Mouse (Mus musculus) embryonic facial prominence, embryonic 13.5 days (tissue): ENCODE data around the gene Ube2c. TPM values are rescaled to one million over a fixed set of nuclear protein-coding genes. Genes with fewer than 3 reads are reported as not detected.

Experiments used
- ATAC-seq: fragments of 200-750 bp; cut with Nextera tagmentation; 2 replicates; pipeline ENCODE4 v1.8.0; 2017; ENCODE audit warnings: low read depth; ENCODE audit not compliant: insufficient number of reproducible peaks, insufficient read depth, low FRiP score, low TSS enrichment
- H3K27ac ChIP-seq: fragments of 300-500 bp; sonication (generic); 2 replicates; pipeline ENCODE4 v1.5.1; 2015; ENCODE audit warnings: moderate library complexity, mild to moderate bottlenecking, inconsistent platforms
- H3K27me3 ChIP-seq: fragments of 300-500 bp; sonication (generic); 2 replicates; pipeline ENCODE4 v1.6.1; 2015; ENCODE audit warnings: mild to moderate bottlenecking, inconsistent platforms
- H3K36me3 ChIP-seq: fragments of 300-500 bp; sonication (generic); 2 replicates; pipeline ENCODE4 v1.6.1; 2015; ENCODE audit warnings: mild to moderate bottlenecking, inconsistent platforms
- H3K4me1 ChIP-seq: fragments of 300-500 bp; sonication (generic); 2 replicates; pipeline ENCODE4 v1.6.1; 2015; ENCODE audit warnings: inconsistent platforms
- H3K4me2 ChIP-seq: fragments of 300-500 bp; sonication (generic); 2 replicates; pipeline ENCODE4 v1.6.1; 2015; ENCODE audit warnings: moderate library complexity, mild to moderate bottlenecking, inconsistent platforms
- H3K4me3 ChIP-seq: fragments of 300-500 bp; sonication (generic); 2 replicates; pipeline ENCODE4 v1.5.1; 2015; ENCODE audit warnings: mild to moderate bottlenecking, inconsistent platforms
- H3K9ac ChIP-seq: fragments of 300-500 bp; sonication (generic); 2 replicates; pipeline ENCODE4 v1.6.1; 2015; ENCODE audit warnings: mild to moderate bottlenecking, inconsistent platforms
- H3K9me3 ChIP-seq: fragments of 300-500 bp; sonication (generic); 2 replicates; pipeline ENCODE4 v1.6.1; 2016; ENCODE audit warnings: inconsistent platforms
- WGBS: fragments of 180-500 bp; shearing (Covaris S2); methylation state at CpG from one replicate; pipeline ENCODE4 v1.1.7; 2015; ENCODE audit warnings: mixed read lengths; 5-methylcytosine and 5-hydroxymethylcytosine counted together
- polyA plus RNA-seq: library from polyadenylated mRNA; unstranded; fragments of >200 nt; fragmentation: Nextera tagmentation; extraction: Ambion mirVana; gene quantifications from 2 replicates; pipeline ENCODE4 v1.2.1, GENCODE M21; 2015

Gene Ube2c
- polyA plus RNA-seq = 410 and 448 TPM in 2 replicates

DNA sequence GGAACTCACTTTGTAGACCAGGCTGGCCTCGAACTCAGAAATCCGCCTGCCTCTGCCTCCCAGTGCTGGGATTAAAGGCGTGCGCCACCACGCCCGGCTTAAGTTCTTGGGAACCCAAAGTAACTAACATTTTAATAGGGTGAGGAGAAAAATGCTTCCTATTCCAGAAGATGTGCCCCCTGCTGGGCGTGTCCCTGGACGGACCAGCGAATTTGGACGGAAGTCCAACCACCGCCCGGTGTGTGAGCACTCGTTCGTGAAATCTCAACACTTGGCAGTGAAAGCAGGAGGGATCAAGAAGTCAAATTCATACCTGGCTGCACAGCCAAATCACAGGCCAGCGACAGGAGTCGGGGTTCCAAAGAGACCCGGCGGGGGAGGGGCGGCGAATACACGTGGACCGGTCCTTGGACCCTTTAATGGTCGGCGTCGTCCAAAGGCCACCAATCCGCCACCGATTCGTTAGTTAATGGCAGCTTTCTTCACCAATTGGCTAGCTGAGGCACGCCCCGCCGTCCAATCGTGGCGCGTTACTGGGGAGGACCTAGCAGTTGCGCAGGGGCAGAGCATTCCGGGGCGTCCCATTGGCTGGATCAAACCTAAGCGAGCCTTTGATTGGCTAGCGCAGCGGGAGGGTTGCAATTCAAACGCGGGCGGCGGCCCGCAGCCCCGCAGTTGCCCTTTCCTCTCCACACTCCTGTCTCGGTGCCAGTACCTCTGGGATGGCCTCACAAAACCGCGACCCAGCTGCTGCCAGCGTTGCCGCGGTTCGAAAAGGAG, at the start of gene Ube2c:
Ube2c (plus strand) TSS at position 641 of the 780 bp plus-strand sequence.
- peaks cover 54% of the 10 kb centered on the region for H3K36me3 ChIP-seq
- H3K4me3 ChIP-seq = peak within 1 kb of the TSS; percentile 93
- peak within 1 kb of the TSS; percentile 80 for H3K27ac ChIP-seq
- H3K4me2 ChIP-seq = peak within 1 kb of the TSS; percentile 93
- H3K27me3 ChIP-seq = no peaks in the 10 kb centered on the region
- WGBS = 2% methylated on average over 53 of the region's 53 CpGs
- H3K9me3 ChIP-seq = no peaks in the 10 kb centered on the region
- H3K9ac ChIP-seq = peak within 1 kb of the TSS; percentile 87
- peaks cover 24% of the 10 kb centered on the region for H3K4me1 ChIP-seq
- peak; percentile 98 for ATAC-seq

DNA sequence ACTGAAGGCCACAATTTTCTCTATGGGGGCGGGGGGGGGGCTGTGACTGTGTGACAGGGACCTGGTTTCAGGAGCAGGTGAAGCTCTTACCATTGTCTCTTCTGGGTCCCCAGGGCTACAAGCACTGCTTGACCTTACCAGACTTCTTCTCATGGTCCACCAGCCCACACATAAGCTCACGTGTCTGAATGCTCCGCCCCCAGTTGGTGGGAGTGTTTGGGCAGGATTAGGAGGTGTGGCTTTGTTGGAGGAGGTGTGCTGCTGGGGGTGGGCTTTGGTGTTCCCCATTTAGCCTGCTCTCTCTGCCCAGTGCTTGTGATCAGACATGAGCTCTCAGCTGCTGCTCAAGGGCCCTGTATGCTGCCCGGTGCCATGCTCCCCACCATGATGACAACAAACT, 46.4 kb upstream of the Ube2c start:
- Histone ChIP-seq H3K4me1 (no peaks in the 10 kb centered on the region), H3K27me3 (peaks cover 5% of the 10 kb centered on the region; the same call in 1 of the 2 replicates), H3K9me3 (no peaks in the 10 kb centered on the region), H3K9ac (no peak overlapping the region), H3K27ac (no peak overlapping the region), H3K36me3 (no peaks in the 10 kb centered on the region), H3K4me2 (no peak overlapping the region), H3K4me3 (no peak overlapping the region)
- ATAC-seq = no peak
- 68% methylated on average over 4 of the region's 4 CpGs for WGBS

DNA sequence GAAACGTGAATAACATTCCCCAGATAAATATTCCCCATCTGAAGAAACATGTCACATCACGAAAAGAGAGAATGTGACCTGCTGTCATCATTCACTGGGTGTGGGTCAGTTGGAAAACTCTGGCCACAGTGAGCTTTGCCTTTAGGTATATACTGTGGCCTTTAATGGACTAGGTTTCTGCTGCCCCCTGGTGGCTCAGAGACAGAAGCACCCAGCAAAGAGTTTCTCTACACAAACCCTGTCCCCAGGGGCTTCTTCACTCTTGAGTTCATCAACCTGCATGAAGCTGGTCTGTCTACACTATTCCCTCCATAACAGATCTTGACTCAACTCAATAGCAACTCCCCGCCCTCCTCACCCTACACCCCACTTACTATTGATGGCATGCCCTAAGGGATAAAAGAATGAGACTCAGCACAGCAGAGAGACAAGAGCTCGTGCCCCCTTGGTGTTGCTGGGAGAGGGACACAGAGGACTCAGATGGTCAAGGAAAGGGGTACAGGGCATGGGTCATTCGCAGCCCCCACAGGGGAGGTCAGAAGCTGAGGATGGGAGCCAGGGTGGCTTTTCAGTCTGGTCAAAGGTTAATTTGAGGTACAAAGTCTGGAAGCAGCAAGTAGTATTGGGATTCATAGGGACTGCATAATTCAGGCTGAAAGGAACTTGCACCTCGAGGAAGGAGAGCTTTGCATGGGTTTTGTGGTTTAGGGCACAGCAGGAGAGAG, 43.6 kb upstream of the Ube2c start:
- Histone ChIP-seq H3K36me3 (no peaks in the 10 kb centered on the region), H3K27me3 (peaks cover 5% of the 10 kb centered on the region; the same call in 1 of the 2 replicates), H3K4me3 (no peak overlapping the region), H3K4me2 (no peak overlapping the region), H3K9ac (no peak overlapping the region), H3K9me3 (no peaks in the 10 kb centered on the region), H3K4me1 (no peaks in the 10 kb centered on the region), H3K27ac (no peak overlapping the region)
- ATAC-seq = no peak
- WGBS = 18% methylated on average over 6 of the region's 6 CpGs

DNA sequence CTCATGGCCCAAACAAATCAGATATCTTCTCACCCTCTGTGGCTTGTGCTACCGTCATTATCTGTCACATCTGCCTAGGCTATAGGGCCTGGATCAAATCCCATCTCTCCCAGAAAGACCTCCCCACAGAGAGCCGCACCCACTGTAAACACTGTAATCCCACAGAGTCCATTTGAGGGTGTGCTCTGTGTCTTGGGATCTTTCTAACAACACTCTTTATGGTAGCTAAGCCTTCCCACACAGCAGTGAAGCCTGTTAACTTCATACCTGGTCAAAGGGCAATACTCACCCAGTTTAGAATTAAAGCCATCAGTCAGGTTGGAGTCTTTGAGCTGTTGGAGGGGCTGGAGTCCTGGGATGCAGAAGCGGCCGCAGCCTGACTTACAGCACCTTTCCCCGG, 38.0 kb upstream of the Ube2c start:
- H3K9ac ChIP-seq = no peak overlapping the region
- H3K4me1 ChIP-seq = no peaks in the 10 kb centered on the region
- no peaks in the 10 kb centered on the region for H3K36me3 ChIP-seq
- H3K27me3 ChIP-seq = peaks cover 5% of the 10 kb centered on the region; the same call in 1 of the 2 replicates
- H3K4me3 ChIP-seq = no peak overlapping the region
- no peak for ATAC-seq
- no peaks in the 10 kb centered on the region for H3K9me3 ChIP-seq
- H3K4me2 ChIP-seq = no peak overlapping the region
- 71% methylated on average over 5 of the region's 5 CpGs for WGBS
- H3K27ac ChIP-seq = no peak overlapping the region

DNA sequence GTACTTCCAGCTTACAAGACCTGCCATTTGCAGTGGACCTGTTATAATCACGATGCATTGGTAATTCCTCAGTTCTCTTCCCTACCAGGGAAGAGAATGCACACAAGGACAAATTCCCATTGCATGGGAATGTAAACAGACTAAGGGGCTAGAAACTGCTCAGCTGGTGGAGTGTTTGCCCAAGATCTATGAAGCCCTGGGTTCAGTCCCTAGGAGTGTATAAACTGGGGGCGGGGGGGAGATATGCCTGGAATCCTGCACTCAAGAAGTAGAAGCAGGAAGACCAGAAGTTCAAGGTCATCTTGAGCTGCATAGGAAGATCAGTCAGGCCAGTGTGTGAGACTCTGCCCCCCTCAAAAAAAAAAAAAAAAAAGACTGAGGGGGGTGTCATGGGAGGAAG, 36.4 kb upstream of the Ube2c start:
- Histone ChIP-seq H3K36me3 (no peaks in the 10 kb centered on the region), H3K9ac (no peak overlapping the region), H3K4me3 (no peak overlapping the region), H3K27me3 (no peaks in the 10 kb centered on the region), H3K4me2 (no peak overlapping the region), H3K4me1 (no peaks in the 10 kb centered on the region), H3K27ac (no peak overlapping the region), H3K9me3 (no peaks in the 10 kb centered on the region)
- ATAC-seq = no peak
- 94% methylated on average over 2 of the region's 2 CpGs for WGBS

DNA sequence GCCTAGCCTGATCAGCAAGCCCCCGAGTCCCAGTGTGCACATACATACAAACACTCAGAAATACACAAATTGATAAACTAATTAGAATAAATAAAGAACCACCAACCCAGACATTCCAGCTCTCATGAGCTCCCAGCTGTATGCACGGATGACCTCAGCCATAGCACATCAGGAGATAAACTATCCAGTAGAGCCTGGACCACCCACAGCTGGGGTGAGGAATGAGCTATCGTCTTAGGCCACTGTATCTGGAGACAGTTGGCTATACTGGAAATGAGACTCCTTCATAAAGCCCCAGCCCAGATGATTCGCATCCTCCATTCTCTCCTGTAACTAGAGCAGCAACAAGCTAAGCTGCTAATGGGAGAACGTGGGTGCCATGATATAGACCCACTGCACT, 34.9 kb upstream of the Ube2c start:
- H3K9me3 ChIP-seq = no peaks in the 10 kb centered on the region
- H3K27me3 ChIP-seq = no peaks in the 10 kb centered on the region
- no peak overlapping the region for H3K27ac ChIP-seq
- no peaks in the 10 kb centered on the region for H3K36me3 ChIP-seq
- no peak overlapping the region for H3K4me3 ChIP-seq
- H3K4me2 ChIP-seq = no peak overlapping the region
- no peaks in the 10 kb centered on the region for H3K4me1 ChIP-seq
- 79% methylated on average over 5 of the region's 5 CpGs for WGBS
- no peak overlapping the region for H3K9ac ChIP-seq
- no peak for ATAC-seq

DNA sequence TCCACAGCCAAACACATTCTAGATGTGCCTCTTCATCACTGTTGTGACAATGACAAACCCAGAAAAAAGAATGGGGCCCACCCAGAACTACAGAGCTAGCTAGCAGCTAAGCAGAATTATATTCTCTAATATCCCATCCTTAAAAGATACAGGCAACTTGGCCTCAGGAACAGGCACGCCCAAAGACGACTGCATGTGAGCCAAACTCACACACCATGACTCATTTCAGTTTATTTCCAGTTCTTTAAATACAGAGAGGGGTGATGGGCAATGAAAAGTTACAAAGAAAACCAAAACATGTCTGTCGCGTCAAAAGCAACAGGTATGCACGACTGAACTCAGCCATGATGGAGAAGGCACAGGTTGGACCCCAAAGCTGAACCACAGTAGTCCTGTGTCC, 34.3 kb upstream of the Ube2c start:
- Histone ChIP-seq H3K27ac (no peak overlapping the region), H3K36me3 (no peaks in the 10 kb centered on the region)
- 89% methylated on average over 5 of the region's 5 CpGs for WGBS

DNA sequence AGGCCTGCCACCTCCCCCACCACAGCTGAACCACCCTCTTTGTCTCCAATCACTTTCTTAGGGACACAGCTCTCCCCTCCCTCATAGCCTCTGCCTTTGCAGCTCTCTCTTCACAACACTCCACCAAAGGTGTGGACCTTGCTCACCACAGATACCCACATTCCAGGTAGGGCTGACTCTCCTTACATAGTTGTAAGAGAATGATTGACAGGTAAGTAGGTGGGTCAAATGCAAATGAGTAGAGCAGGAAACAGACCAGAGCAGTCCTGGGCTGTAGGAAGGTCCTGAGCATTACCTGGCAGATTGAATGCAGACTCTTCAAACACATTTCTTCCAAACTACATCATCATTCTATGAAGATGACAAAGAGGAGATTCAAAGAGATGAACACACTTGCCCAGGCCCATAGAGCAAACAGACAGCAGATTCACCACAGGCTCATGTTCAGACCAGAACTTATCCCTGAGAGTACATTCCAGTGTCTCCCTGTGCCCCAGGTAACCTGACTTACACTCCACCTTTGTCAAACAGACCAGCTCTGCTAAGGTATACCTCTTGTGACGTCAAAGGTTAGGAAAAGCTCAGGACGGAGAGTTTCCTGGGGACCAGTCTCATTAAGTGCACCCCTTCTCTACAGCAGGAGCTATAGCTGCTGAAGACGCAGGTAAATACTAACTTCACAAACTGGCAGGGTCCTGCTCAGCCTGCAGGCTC, 32.2 kb upstream of the Ube2c start:
- H3K4me3 ChIP-seq = no peak overlapping the region
- WGBS = 57% methylated on average over 3 of the region's 3 CpGs
- H3K27me3 ChIP-seq = no peaks in the 10 kb centered on the region
- H3K9me3 ChIP-seq = no peaks in the 10 kb centered on the region
- H3K36me3 ChIP-seq = no peaks in the 10 kb centered on the region
- no peak overlapping the region for H3K9ac ChIP-seq
- no peak for ATAC-seq
- H3K4me1 ChIP-seq = no peaks in the 10 kb centered on the region
- no peak overlapping the region for H3K4me2 ChIP-seq
- no peak overlapping the region for H3K27ac ChIP-seq

More for the DNA sequence above, 34.3 kb upstream of the Ube2c start:
- Histone ChIP-seq H3K27me3 (no peaks in the 10 kb centered on the region), H3K9me3 (no peaks in the 10 kb centered on the region), H3K4me1 (no peaks in the 10 kb centered on the region), H3K4me2 (no peak overlapping the region), H3K4me3 (no peak overlapping the region), H3K9ac (no peak overlapping the region)
- no peak for ATAC-seq

DNA sequence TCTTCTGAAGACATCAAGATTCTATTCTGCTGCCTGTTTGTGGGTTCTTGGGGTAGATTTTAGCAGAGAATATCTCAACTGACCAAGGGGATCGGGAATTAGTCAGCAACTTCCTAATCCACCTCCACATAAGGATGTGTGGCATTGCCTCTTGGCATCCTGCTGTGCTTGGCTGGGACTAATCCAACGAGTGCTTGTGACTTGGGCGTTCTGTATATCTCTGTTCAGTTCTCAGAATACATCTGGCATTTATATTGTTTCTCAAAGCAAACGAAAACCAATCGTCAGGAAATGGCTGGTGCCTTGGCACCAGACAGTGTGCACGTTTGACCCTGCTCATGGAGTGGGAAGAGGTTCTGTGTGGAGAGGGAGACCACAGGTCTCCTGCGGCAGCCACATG, 29.8 kb upstream of the Ube2c start:
- no peaks in the 10 kb centered on the region for H3K27me3 ChIP-seq
- H3K4me3 ChIP-seq = no peak overlapping the region
- no peak overlapping the region for H3K4me2 ChIP-seq
- no peak for ATAC-seq
- peaks cover under 1% of the 10 kb centered on the region; the same call in 1 of the 2 replicates for H3K4me1 ChIP-seq
- H3K27ac ChIP-seq = no peak overlapping the region
- H3K9ac ChIP-seq = no peak overlapping the region
- 37% methylated on average over 7 of the region's 7 CpGs for WGBS
- no peaks in the 10 kb centered on the region for H3K9me3 ChIP-seq
- H3K36me3 ChIP-seq = no peaks in the 10 kb centered on the region

DNA sequence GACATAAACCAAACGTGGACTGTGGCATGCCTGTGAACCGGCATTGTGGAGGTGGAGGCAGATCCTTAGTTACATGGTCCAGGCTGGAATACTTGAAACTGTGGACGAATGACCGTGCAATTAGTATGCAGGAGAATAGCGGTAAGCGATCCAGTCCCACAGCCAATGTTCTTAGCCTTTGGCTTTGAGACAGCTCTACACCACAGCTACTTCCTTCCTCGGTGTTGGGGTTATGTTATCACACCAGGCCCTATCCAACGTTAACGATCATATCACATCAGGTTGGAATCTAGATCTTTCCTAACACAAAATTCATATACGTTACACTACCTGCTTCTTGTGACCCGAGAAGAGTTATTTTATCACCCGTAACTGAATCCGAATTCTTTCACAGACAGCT, 24.7 kb upstream of the Ube2c start:
- Histone ChIP-seq H3K36me3 (peaks cover 24% of the 10 kb centered on the region), H3K27me3 (no peaks in the 10 kb centered on the region; the same call in 1 of the 2 replicates), H3K4me1 (peaks cover 18% of the 10 kb centered on the region), H3K9ac (peak overlapping the region; percentile 96), H3K27ac (no peak overlapping the region), H3K9me3 (no peaks in the 10 kb centered on the region), H3K4me3 (peak overlapping the region; percentile 91), H3K4me2 (peak overlapping the region; percentile 83)
- WGBS = 71% methylated on average over 13 of the region's 13 CpGs
- ATAC-seq = no peak

DNA sequence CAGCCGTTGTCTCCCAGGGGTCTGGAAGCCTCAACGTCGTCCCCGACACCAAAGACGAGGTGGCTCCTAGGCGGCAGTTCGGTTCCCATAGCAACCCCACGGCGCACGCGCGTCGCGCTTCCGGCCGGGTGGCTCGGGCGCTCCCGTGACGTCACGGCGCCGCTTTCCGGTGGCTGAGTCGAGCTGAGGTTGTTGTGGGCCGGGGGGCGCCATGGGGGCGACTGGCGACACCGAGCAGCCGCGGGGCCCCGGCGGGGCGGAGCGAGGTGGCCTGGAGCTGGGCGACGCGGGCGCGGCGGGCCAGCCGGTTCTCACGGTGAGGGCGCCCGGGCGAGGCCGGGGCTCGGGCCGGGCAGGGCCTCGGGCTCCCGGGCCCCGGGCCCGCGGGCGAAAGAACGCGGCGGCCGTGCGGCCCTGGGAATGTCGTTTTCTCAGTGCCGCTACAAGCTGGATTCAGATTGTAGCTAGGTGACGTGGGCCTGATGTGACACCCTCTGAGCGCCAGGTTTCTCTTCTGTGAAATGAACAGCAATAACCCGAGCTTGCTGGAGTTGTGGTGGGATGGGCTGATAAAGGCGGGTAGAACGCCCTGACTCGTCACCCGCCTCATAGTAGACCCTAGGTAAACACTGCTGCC, 23.7 kb upstream of the Ube2c start, which contains the start of the genes Wfdc3 and Dnttip1:
Wfdc3 (minus strand) TSS at position 89 of the 637 bp plus-strand sequence.
Dnttip1 (plus strand) TSS at position 141 of the 637 bp plus-strand sequence.
- Histone ChIP-seq H3K4me2 (peak within 1 kb of the TSS; percentile 83), H3K27ac (peak within 1 kb of the TSS; percentile 78), H3K27me3 (no peaks in the 10 kb centered on the region; the same call in 1 of the 2 replicates), H3K4me3 (peak within 1 kb of the TSS; percentile 91), H3K4me1 (peaks cover 18% of the 10 kb centered on the region), H3K9me3 (no peaks in the 10 kb centered on the region), H3K36me3 (peaks cover 34% of the 10 kb centered on the region), H3K9ac (peak within 1 kb of the TSS; percentile 96)
- under 1% methylated on average over 65 of the region's 70 CpGs for WGBS
- peak; percentile 75; the same call in 1 of the 2 replicates for ATAC-seq
